Mouse (Mus musculus) brain, embryonic 14.5 days (tissue): ENCODE results near the gene Psg16.

ENCODE experiments used
- CTCF ChIP-seq: fragments of 200-500 bp; IDR thresholded peaks from 2 replicates; pipeline ENCODE4 v1.5.1; 2012; ENCODE audit warnings: inconsistent platforms, mild to moderate bottlenecking, moderate library complexity, borderline replicate concordance; ENCODE audit not compliant: insufficient read depth, insufficient read length; ENCODE audit errors: extremely low read depth
- POLR2A ChIP-seq: fragments of 200-500 bp; IDR thresholded peaks from 2 replicates; pipeline ENCODE4 v1.6.1; 2012; ENCODE audit warnings: mild to moderate bottlenecking, inconsistent platforms, borderline replicate concordance; ENCODE audit not compliant: poor library complexity, insufficient read depth, insufficient read length, severe bottlenecking; ENCODE audit errors: extremely low read depth

DNA sequence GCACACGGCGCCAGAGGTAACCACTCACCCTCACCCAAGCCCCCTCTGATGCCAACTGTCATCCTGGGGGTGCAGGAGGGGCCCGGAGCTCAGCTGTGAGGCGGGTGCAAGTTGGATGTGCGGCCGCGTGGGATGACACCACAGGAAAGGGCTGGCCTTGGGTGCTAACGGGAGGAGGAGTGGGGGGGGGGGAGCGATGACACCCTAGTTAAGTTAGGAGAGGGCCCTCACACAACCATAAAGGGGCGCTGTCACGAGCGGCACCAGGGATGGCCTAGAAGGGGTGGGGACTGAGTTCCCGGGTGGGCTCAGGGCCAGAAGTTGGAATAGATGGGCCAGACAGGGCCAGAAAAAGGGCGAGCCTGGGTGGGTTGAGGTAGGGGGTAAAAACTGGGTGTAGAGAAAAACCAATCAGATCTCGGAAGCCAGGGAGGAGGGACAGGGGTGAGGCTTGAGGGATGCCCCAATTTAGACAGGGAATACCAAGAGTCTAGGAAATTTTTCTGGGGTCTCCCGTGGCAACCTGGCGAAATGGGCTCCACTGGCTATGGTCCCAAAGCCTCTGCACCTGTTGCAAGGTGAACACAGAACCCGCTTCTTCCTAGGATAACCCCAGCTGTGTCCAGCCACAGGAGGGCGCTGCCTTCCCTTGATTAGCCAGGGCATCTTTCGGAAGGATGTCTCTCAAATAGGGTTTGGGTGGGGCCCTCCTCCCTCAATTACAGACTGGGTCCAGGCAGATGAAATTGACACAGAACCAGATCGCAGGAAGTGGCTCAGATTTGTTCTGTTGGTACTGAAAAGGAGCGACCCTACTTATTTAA is 12.8 kb upstream of the Psg16 start:
- TF ChIP-seq POLR2A (no peak), CTCF (no peak)
